Mouse (Mus musculus) testis, adult 2 months (tissue): ENCODE data around the gene Rbm38.

Experiments used
- CTCF ChIP-seq: fragments of 200-500 bp; IDR thresholded peaks from 2 replicates; pipeline ENCODE4 v1.5.1; 2012; ENCODE audit warnings: low read depth, mild to moderate bottlenecking, inconsistent platforms, low read length, moderate library complexity; ENCODE audit not compliant: control insufficient read depth, insufficient read depth, insufficient replicate concordance
- POLR2A ChIP-seq: fragments of 200-500 bp; IDR thresholded peaks from 2 replicates; pipeline ENCODE4 v1.6.1; 2012; ENCODE audit warnings: low read depth, mild to moderate bottlenecking, inconsistent platforms, low read length, moderate library complexity; ENCODE audit not compliant: control insufficient read depth

DNA sequence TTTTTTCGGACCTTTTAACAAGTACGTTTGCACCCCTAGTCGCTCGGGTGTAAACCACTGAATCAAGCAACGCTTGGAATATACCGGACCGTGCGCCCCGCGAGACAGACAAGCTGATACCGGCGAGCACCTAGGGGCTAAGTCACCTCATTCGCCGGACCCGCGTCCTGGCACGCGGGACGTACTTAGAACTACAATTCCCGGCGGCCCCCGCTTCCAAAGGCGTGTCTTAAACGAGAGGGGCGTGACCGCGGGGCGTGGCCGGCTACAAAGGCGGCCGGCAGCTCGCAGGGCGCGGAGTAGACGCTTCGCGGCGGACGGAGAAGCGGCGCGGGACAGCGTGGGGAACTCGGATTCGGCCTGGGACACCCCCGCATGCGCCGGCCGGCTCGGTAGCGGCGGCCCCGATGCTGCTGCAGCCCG, 1.3 kb downstream of the Rbm38 start:
- TF ChIP-seq CTCF (no peak), POLR2A (peak; percentile 97)
